Mouse (Mus musculus) bone marrow, adult 2 months (tissue): ENCODE measurements around the gene Igsf21.

Experiments used
- CTCF ChIP-seq: fragments of 200-500 bp; IDR thresholded peaks from 2 replicates; pipeline ENCODE4 v1.5.1; 2011; ENCODE audit warnings: low read length, control low read depth; ENCODE audit not compliant: control insufficient read depth, insufficient read depth
- POLR2A ChIP-seq: fragments of 200-500 bp; IDR thresholded peaks from 2 replicates; pipeline ENCODE4 v1.6.1; 2011; ENCODE audit warnings: low read depth, mild to moderate bottlenecking, control low read depth, low read length, borderline replicate concordance; ENCODE audit not compliant: control insufficient read depth

DNA sequence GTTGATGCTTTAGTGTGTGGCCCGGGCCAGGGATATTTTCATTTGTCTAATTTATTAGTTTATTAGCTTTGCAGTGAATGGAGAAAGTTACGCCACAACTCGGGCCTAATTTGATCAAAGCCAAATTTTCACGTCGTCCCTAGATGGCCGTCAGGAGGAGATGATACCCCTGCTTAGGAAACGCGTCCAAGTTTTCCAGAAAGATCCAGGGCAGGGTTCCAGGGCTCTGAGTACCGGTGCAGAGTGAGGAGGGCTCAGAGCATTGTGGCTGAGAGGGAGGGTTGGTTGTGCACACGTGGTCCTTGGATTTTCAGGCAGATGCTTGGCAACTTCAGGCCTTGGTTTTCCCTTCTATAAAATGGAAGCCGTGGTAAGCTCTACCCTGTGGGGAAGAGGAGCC is 154.2 kb downstream of the Igsf21 start:
- TF ChIP-seq CTCF = no peak
- no peak for TF ChIP-seq POLR2A
